Mouse (Mus musculus) forebrain, embryonic 16.5 days (tissue): ENCODE results near the gene Nr1h2. TPM values are rescaled to one million over a fixed set of nuclear protein-coding genes. Genes with fewer than 3 reads are reported as not detected.

Experiments
- ATAC-seq: fragments of 200-750 bp; cut with Nextera tagmentation; 2 replicates; pipeline ENCODE4 v1.8.0; 2017; ENCODE audit warnings: mild to moderate bottlenecking, moderate library complexity
- H3K27ac ChIP-seq: fragments of 300-500 bp; sonication (generic); 2 replicates; pipeline ENCODE4 v1.5.1; 2014; ENCODE audit warnings: low read length, control low read depth
- H3K27me3 ChIP-seq: fragments of 300-500 bp; sonication (generic); replicated peaks from 2 replicates; pipeline ENCODE4 v1.6.1; 2014; ENCODE audit warnings: low read length; ENCODE audit not compliant: control insufficient read depth, insufficient read depth
- H3K36me3 ChIP-seq: fragments of 300-500 bp; sonication (generic); 2 replicates; pipeline ENCODE4 v1.6.1; 2014; ENCODE audit not compliant: control insufficient read depth, insufficient read depth
- H3K4me1 ChIP-seq: fragments of 300-500 bp; sonication (generic); replicated peaks from 2 replicates; pipeline ENCODE4 v1.6.1; 2014; ENCODE audit warnings: low read length; ENCODE audit not compliant: control insufficient read depth, insufficient read depth
- H3K4me2 ChIP-seq: fragments of 300-500 bp; sonication (generic); 2 replicates; pipeline ENCODE4 v1.6.1; 2014; ENCODE audit warnings: mild to moderate bottlenecking, low read length, control low read depth
- H3K4me3 ChIP-seq: fragments of 300-500 bp; sonication (generic); replicated peaks from 2 replicates; pipeline ENCODE4 v1.5.1; 2014; ENCODE audit warnings: mild to moderate bottlenecking, low read length, control low read depth
- H3K9ac ChIP-seq: fragments of 300-500 bp; sonication (generic); replicated peaks from 2 replicates; pipeline ENCODE4 v1.6.1; 2014; ENCODE audit warnings: low read depth, low read length, control low read depth
- H3K9me3 ChIP-seq: fragments of 300-500 bp; sonication (generic); 2 replicates; pipeline ENCODE4 v1.6.1; 2016; ENCODE audit warnings: low read length; ENCODE audit not compliant: control insufficient read depth
- WGBS: fragments of 180-500 bp; shearing (Covaris S2); extraction: QIAGEN DNeasy Blood & Tissue Kit; methylation state at CpG from one replicate; pipeline ENCODE4 v1.1.7; 2014; 5-methylcytosine and 5-hydroxymethylcytosine counted together
- polyA plus RNA-seq: library from polyadenylated mRNA; unstranded; fragments of >200 nt; fragmentation: Nextera tagmentation; extraction: Ambion mirVana; gene quantifications from 2 replicates; pipeline ENCODE4 v1.2.1, GENCODE M21; 2015

Nr1h2 gene
- 69.8 and 80.2 TPM in 2 replicates for polyA plus RNA-seq

DNA sequence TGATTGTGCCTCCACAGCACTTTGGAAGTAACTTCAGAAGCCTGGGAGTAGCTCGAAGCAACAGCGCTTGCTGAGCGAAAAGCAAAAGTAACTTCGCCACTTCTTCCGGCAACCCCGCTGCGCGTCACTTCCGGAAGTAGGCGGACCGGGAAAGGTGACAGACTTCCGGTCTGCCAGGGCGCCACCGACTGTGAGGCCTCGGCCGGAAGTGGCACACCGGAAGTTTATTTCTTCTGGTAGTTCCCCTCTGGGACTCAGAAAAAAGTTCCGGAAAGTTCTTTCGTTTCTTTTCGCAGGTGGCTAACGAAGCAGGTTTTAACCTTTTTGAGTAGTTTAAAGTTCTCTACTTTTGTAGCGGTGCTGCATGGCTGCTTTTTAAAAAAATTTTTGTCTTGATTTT is at the start of gene Nr1h2:
Gene Nr1h2, minus strand, starts transcription at position 126 of the 400 bp plus-strand sequence.
- Histone ChIP-seq H3K27me3 (peaks cover 3% of the 10 kb centered on the region; the same call in 1 of the 2 replicates), H3K4me2 (peak within 1 kb of the TSS; percentile 68), H3K4me3 (peak within 1 kb of the TSS; percentile 69), H3K36me3 (peaks cover 10% of the 10 kb centered on the region), H3K9ac (peak within 1 kb of the TSS; percentile 24), H3K9me3 (no peaks in the 10 kb centered on the region), H3K4me1 (peaks cover 14% of the 10 kb centered on the region), H3K27ac (peak within 1 kb of the TSS; percentile 73)
- peak; percentile 76 for ATAC-seq
- under 1% methylated on average over 22 of the region's 22 CpGs for WGBS

DNA sequence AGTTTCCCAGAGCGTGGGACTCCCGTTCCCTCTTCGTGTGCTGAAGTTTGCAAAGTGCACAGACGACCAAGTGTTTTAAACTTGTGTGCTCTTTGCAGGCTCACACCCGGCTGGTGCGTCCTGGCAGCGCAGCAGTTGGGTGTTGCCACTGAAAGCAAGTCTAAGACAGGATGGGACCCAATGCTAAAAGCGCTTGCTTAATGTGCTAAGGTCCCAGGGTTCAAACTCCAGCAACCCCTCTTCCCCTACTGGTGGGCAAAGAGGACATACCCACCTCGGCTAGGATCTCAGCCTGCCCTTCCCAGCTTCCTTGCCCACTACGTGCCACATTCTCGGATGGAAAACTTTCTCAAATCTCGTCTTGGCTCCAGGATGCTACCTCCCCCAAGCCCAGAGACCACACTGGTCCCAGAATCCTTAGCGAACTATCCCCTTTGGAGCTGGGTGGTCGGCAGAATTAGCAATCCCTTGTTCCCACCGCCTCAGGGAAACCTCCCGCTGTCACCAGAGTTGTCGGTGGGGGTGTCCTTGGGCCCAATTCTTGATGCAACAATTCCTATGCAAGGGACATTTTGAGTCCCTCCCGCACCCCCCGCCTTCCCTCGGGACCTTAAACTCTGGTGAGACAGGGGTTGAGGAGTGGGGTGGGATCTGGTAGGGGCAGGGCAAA is 49.6 kb upstream of the Nr1h2 start:
- H3K9ac ChIP-seq = no peak overlapping the region
- H3K4me3 ChIP-seq = no peak overlapping the region
- H3K27ac ChIP-seq = no peak overlapping the region
- no peak for ATAC-seq
- WGBS = 3% methylated on average over 20 of the region's 20 CpGs
- H3K36me3 ChIP-seq = no peaks in the 10 kb centered on the region
- H3K27me3 ChIP-seq = peaks cover 47% of the 10 kb centered on the region
- no peak overlapping the region for H3K4me2 ChIP-seq
- H3K4me1 ChIP-seq = peaks cover 18% of the 10 kb centered on the region
- H3K9me3 ChIP-seq = no peaks in the 10 kb centered on the region; the same call in 1 of the 2 replicates

DNA sequence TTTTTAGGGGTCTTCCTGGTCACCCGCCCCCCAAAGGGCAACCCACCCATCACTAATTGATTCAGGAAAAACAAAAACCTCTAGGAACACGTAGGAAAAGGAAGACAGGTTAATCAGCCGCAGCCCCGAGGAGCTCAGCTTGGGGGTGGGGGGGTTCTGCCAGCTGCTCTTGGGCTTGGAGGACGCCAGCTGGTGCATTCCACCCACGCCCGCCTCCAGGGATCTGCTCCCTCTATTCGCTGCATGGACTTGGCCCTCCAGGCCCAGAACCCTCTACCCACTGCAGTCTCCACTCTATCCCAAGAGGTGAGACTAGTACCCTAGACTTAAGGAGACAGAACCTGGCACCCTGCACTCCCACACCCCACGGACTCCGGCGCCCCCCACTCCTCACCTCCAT is 48.7 kb upstream of the Nr1h2 start:
- peaks cover 46% of the 10 kb centered on the region for H3K27me3 ChIP-seq
- no peak overlapping the region for H3K4me2 ChIP-seq
- WGBS = 15% methylated on average over 11 of the region's 11 CpGs

DNA sequence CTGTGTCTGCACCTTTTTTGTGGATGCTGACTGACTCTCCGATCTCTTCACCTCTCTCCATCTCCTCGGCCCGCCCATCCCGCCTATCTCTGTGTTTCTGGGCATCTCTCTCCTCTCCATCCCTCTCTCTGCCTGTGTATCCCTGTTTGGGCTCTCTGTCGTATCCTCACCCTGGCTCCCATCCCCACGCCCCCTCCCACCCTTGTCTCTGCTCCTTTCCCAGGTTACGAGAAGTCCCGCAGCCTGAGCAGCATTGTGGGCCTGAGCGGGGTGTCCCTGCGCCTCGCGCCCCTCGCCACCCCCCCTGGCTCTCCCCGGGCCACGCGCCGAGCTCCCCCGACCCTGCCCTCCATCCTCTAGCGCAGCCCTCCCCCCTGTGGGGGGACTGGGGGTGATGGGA is 47.9 kb upstream of the Nr1h2 start:
- no peak for ATAC-seq
- Histone ChIP-seq H3K9me3 (no peaks in the 10 kb centered on the region; the same call in 1 of the 2 replicates), H3K36me3 (no peaks in the 10 kb centered on the region), H3K27me3 (peaks cover 41% of the 10 kb centered on the region), H3K4me2 (no peak overlapping the region), H3K9ac (no peak overlapping the region), H3K4me3 (no peak overlapping the region), H3K27ac (no peak overlapping the region), H3K4me1 (peaks cover 18% of the 10 kb centered on the region)
- 17% methylated on average over 19 of the region's 19 CpGs for whole genome bisulfite sequencing

More for the DNA sequence above, 48.7 kb upstream of the Nr1h2 start:
- peaks cover 18% of the 10 kb centered on the region for H3K4me1 ChIP-seq
- H3K4me3 ChIP-seq = no peak overlapping the region
- no peak for ATAC-seq
- H3K27ac ChIP-seq = no peak overlapping the region
- H3K9me3 ChIP-seq = no peaks in the 10 kb centered on the region; the same call in 1 of the 2 replicates
- no peaks in the 10 kb centered on the region for H3K36me3 ChIP-seq
- H3K9ac ChIP-seq = no peak overlapping the region

DNA sequence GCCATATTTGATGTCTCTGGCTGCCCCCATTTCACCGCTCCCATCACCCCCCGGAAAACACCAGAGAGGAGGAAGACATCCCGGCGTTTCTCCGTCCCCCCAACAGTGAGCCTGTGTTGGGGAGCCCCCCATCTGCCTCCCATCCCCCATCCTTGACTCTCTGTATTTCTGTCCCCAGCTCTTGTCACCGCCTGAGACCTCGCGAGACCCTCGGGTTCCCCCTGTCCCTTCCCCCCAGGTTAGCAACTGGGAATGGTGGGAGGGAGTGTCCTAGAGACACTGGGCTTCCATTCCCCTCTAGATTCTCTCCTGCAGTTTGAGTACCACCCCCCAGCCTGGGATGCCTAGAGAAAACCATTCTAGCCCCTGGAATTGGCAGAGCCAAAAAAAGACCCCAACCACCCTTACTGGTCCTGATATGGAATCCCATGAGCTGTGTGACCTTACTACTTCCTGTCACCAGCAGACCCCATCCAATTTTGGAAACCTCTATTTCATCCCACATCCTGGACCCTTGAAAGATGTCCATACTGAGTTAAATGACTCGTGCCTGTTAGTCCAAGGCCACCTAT is 47.0 kb upstream of the Nr1h2 start:
- Histone ChIP-seq H3K4me2 (no peak overlapping the region), H3K36me3 (no peaks in the 10 kb centered on the region), H3K27ac (no peak overlapping the region), H3K4me3 (no peak overlapping the region), H3K9me3 (no peaks in the 10 kb centered on the region; the same call in 1 of the 2 replicates), H3K27me3 (peaks cover 33% of the 10 kb centered on the region), H3K4me1 (peaks cover 16% of the 10 kb centered on the region), H3K9ac (no peak overlapping the region)
- no peak for ATAC-seq
- 84% methylated on average over 10 of the region's 10 CpGs for WGBS

DNA sequence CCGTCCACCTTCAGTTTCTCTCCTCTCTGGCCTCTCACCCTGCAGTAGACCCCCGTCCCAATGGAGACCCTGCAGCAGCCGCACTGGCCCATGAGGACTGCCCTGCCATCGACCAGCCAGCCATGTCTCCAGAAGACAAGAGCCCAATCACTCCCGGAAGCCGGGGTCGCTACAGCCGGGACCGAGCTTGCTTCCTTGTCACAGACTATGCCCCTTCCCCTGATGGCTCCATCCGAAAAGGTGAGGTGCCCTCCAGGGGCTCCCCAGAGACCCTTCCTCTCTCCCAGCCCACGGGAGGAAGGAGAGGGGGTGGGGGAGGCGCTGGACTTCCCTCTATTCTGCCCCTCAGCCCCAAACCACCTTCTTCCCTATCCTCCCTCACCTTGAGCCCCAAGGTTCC is 44.6 kb upstream of the Nr1h2 start:
- no peak overlapping the region for H3K27ac ChIP-seq
- H3K36me3 ChIP-seq = no peaks in the 10 kb centered on the region
- H3K4me2 ChIP-seq = no peak overlapping the region
- 87% methylated on average over 11 of the region's 12 CpGs for WGBS
- peaks cover 23% of the 10 kb centered on the region for H3K27me3 ChIP-seq
- no peak overlapping the region for H3K4me3 ChIP-seq
- no peak for ATAC-seq
- no peaks in the 10 kb centered on the region for H3K9me3 ChIP-seq
- no peak overlapping the region for H3K9ac ChIP-seq
- H3K4me1 ChIP-seq = peaks cover 25% of the 10 kb centered on the region

DNA sequence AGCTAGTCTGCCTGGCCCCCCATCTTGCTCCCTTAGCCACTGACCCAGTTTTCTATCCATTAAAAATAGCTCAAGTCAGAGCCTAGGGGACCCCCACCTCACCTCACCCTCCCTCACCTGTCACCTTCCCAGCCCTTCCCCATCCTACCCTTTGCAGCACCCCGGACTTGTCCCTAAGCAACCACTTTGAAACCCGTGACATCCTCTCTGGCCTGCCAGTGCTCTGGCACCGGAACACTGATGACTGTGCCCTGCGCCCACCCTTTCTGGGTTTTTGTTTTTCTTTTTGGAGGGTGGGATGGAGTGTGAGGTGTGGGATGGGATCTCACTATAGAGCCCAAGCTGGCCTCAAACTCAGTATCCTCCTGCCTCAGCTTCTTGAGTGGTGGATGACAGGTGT is 43.9 kb upstream of the Nr1h2 start:
- Histone ChIP-seq H3K9ac (no peak overlapping the region), H3K36me3 (no peaks in the 10 kb centered on the region), H3K4me3 (no peak overlapping the region), H3K4me1 (peaks cover 29% of the 10 kb centered on the region), H3K27ac (no peak overlapping the region), H3K4me2 (no peak overlapping the region), H3K9me3 (no peaks in the 10 kb centered on the region), H3K27me3 (peaks cover 23% of the 10 kb centered on the region)
- 91% methylated on average over 4 of the region's 4 CpGs for WGBS
- no peak for ATAC-seq

DNA sequence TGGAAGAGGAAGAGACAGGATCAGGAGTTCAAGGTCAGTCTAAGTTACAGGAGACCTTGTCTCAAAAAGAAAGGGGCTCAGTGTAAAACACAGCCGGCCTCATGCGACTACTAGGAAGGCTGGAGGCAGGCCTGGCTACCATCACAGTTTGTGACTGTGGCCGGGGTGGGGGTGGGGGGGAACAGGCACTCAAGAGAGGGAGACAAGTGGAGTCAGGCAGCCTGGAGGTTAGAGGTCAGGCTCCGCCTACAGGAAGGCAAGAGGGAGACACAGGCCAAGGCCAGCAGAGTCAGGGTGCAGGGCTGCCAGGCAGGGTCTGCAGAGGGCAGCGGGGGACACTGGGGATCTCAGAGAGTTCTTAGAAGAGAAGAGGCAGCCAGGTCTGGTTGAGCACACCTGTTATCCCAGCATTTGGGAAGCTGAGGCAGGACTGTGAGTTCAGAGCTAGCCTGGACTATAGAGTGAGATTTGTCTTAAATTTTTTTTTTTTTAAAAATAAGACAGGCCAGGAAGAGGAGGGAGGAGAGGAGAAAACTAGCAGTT is 43.3 kb upstream of the Nr1h2 start:
- H3K9me3 ChIP-seq = no peaks in the 10 kb centered on the region
- H3K4me2 ChIP-seq = no peak overlapping the region
- H3K9ac ChIP-seq = no peak overlapping the region
- H3K36me3 ChIP-seq = no peaks in the 10 kb centered on the region
- H3K4me3 ChIP-seq = no peak overlapping the region
- no peak overlapping the region for H3K27ac ChIP-seq
- peaks cover 21% of the 10 kb centered on the region for H3K27me3 ChIP-seq
- peaks cover 28% of the 10 kb centered on the region for H3K4me1 ChIP-seq
- WGBS = 79% methylated on average over 5 of the region's 5 CpGs
- no peak for ATAC-seq

DNA sequence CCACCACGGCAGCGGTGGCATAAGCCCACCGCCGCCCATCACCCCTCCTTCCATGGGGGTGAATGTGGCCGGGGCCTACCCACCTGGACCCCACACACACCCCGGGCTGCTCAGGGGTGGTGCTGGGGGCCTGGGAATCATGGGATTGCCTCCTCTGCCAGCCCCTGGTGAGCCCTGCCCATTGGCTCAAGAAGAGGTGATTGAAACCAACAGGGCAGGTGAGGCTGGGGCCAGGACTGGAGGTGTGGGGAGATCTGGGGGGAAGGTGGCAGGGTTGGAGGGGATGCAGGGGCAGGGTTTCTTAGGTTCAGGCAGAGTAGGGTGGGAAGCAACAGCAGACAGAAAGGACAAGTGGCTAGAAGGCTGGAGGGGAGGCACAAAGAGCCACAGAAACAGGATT is 42.3 kb upstream of the Nr1h2 start:
- WGBS = 90% methylated on average over 6 of the region's 6 CpGs
- no peak overlapping the region for H3K9ac ChIP-seq
- no peak for ATAC-seq
- no peak overlapping the region for H3K4me2 ChIP-seq
- H3K4me1 ChIP-seq = peaks cover 34% of the 10 kb centered on the region
- H3K36me3 ChIP-seq = no peaks in the 10 kb centered on the region
- no peak overlapping the region for H3K4me3 ChIP-seq
- no peak overlapping the region for H3K27ac ChIP-seq
- peaks cover 19% of the 10 kb centered on the region for H3K27me3 ChIP-seq
- H3K9me3 ChIP-seq = no peaks in the 10 kb centered on the region
